Mouse (Mus musculus): ENCODE data around the gene Tnp1.
A peak's percentile ranks its signal among the peaks of the same experiment; 100 is the strongest.

The Tnp1 gene

DNA sequence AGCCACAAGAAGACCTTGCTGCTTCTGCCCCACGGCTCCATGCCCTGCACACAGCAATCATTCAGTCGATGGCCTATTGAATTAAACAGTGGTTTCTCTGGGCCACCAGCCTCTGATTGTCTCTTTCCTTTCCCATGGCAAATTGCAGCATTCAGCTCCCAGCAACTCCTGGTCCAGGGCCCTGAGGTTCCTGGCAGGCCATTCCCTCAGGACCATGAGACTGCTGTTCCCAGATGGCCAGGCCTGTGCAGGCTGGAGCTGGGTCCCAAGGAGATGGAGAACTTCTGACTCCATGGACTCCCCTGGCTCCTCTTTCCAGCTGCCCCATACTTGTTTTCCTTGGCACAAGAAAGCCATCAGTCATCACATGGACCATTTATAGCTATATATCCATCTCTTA lies 10.8 kb downstream of the Tnp1 start:
- no peak for DNase-seq (ENCODE audit: low read depth)

DNA sequence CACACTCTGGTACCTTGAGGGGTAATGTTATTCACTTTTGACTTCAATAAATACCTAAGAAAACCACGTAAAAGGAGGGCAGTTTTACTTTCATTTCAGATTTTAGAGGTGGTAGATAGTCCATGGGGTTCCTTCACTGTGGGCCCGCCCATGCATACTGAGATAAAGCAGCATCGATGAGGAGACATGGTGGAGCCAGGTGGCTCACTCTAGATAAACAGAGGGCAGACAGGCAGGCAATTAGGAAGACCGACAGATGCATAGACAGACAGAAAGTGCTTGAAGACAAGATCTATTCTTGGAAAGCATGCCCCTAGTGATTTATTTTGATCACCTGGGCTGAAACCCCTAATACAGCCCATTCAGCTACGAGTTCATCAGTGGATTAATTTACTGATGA lies 13.1 kb downstream of the Tnp1 start:
- no peak for DNase-seq (ENCODE audit: low read depth)

- DNase-seq (ENCODE audit: low read depth): no peak
Observed at GRCm38 (mm10) chr1:73001961-73002360, 13.7 kb downstream of the Tnp1 start.

GRCm38 (mm10) chr1:72994751-72995528 lies 20.8 kb downstream of the Tnp1 start:
- no peak for DNase-seq (ENCODE audit: low read depth)

DNA sequence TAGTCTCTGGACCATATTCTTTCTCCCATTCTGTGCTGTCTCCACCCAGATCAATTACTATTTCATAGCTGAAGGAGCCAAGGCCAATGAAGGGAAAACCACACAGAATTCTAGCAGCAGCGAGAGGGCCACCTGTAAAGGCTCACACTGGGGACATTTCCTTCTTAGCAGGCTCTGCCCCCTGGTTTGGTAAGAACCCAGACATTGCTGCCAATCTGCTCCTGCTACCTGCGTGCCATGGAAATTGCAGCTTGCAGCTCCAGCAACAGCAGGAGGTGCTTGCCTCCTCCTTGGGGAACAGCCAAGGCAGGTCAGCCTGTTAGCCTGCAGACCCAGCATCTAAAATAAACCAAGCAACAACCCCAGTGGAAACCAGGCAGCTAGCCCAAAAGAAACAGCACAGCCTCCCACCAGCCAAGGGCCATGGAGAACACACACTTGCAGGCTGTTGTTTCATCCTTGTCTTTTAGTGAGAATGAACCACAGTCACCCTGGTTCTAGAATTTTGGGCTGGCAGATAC lies 22.7 kb downstream of the Tnp1 start:
- DNase-seq (ENCODE audit: low read depth): no peak

- no peak for DNase-seq (ENCODE audit: low read depth)
Observed at GRCm38 (mm10) chr1:72992209-72992608, 23.5 kb downstream of the Tnp1 start.

GRCm38 (mm10) chr1:72988904-72989303 lies 26.8 kb downstream of the Tnp1 start:
- DNase-seq (ENCODE audit: low read depth): no peak

GRCm38 (mm10) chr1:72986715-72987114 lies 29.0 kb downstream of the Tnp1 start:
- DNase-seq (ENCODE audit: low read depth): no peak

GRCm38 (mm10) chr1:72978956-72979355 lies 36.8 kb downstream of the Tnp1 start:
- DNase-seq (ENCODE audit: low read depth): no peak

GRCm38 (mm10) chr1:72974226-72974625 lies 41.5 kb downstream of the Tnp1 start:
- DNase-seq (ENCODE audit: low read depth): no peak

GRCm38 (mm10) chr1:72970461-72970860 lies 45.2 kb downstream of the Tnp1 start:
- DNase-seq (ENCODE audit: low read depth): peak; percentile 14

- peak; percentile 9 for DNase-seq (ENCODE audit: low read depth)
Observed at GRCm38 (mm10) chr1:72969113-72969812, 46.4 kb downstream of the Tnp1 start.

DNA sequence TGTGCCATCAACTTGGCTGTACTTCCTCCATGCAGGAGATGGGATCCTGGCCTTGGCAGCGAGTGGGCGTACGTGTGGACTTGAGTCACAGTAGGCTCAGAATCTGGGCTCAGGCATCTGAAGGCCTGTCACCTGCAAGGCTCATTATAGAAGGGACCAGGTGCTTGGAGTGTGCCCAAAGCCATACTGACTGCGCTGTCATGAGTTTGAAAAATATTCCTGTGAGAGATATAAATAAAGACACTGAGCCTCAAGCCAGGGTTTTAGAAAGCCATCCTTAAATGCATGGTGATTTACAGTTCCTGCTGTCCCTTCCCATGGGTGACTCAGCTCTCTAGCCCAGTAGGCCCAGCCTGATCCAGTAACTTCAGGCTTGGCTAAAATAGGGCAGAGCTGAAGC lies 49.3 kb downstream of the Tnp1 start:
- DNase-seq (ENCODE audit: low read depth): no peak
